Mouse (Mus musculus) ES-E14 (cell line): ENCODE results near the gene Tsc22d1. TPM values are rescaled to one million over a fixed set of nuclear protein-coding genes. Genes with fewer than 3 reads are reported as not detected.
A peak's percentile ranks its signal among the peaks of the same experiment; 100 is the strongest.

ENCODE experiments used
- DNase-seq: peaks from one replicate; pipeline ENCODE4 v3.0.0-alpha.2; 2013; ENCODE audit warnings: low read depth, low spot score
- H3K27ac ChIP-seq: 2 replicates; pipeline ENCODE4 v1.5.1; 2012; ENCODE audit warnings: low read depth, mild to moderate bottlenecking, low read length, moderate library complexity, mixed read lengths; ENCODE audit not compliant: poor library complexity, insufficient read depth, severe bottlenecking
- H3K36me3 ChIP-seq: 2 replicates; pipeline ENCODE4 v1.6.1; 2012; ENCODE audit warnings: mild to moderate bottlenecking, low read length, moderate library complexity, mixed read lengths; ENCODE audit not compliant: control insufficient read depth, poor library complexity, insufficient read depth, severe bottlenecking
- H3K4me1 ChIP-seq, 2 experiments: fragments of 150-350 bp in 1 of 2; sonication (generic) in 1 of 2; 2 replicates each; pipeline ENCODE4 v1.6.1; 2012; ENCODE audit warnings: low read length in 2 of 2, mild to moderate bottlenecking in 1 of 2, mixed read lengths in 1 of 2; ENCODE audit not compliant: control insufficient read depth in 2 of 2, insufficient read depth in 2 of 2, poor library complexity in 1 of 2
- H3K4me3 ChIP-seq, 2 experiments: fragments of 150-350 bp in 1 of 2; sonication (generic) in 1 of 2; 2 replicates each; pipeline ENCODE4 v1.5.1; 2012; ENCODE audit warnings: low read length in 2 of 2, low read depth in 1 of 2, mild to moderate bottlenecking in 1 of 2, mixed read lengths in 1 of 2; ENCODE audit not compliant: insufficient read depth in 1 of 2, poor library complexity in 1 of 2, severe bottlenecking in 1 of 2
- H3K9ac ChIP-seq: 2 replicates; pipeline ENCODE4 v1.6.1; 2012; ENCODE audit warnings: low read depth, mild to moderate bottlenecking, low read length, mixed read lengths; ENCODE audit not compliant: poor library complexity, insufficient read depth, severe bottlenecking
- H3K9me3 ChIP-seq: fragments of 150-350 bp; sonication (generic); 2 replicates; pipeline ENCODE4 v1.6.1; 2012; ENCODE audit warnings: low read depth, mild to moderate bottlenecking, low read length; ENCODE audit not compliant: control insufficient read depth, insufficient read depth
- CHD2 ChIP-seq: IDR thresholded peaks from 2 replicates; pipeline ENCODE4 v1.6.1; 2014; ENCODE audit warnings: mild to moderate bottlenecking, low read depth, low read length, inconsistent platforms
- HCFC1 ChIP-seq: IDR thresholded peaks from 2 replicates; pipeline ENCODE4 v1.6.1; 2012; ENCODE audit warnings: low read length, inconsistent platforms, borderline replicate concordance; ENCODE audit not compliant: insufficient read depth
- MAFK ChIP-seq: IDR thresholded peaks from 2 replicates; pipeline ENCODE4 v1.6.1; 2014; ENCODE audit warnings: mild to moderate bottlenecking, low read depth, low read length, inconsistent platforms; ENCODE audit not compliant: insufficient read depth
- ZC3H11A ChIP-seq: IDR thresholded peaks from 2 replicates; pipeline ENCODE4 v1.6.1; 2012; ENCODE audit warnings: low read depth, mild to moderate bottlenecking, inconsistent platforms, low read length, borderline replicate concordance
- ZNF384 ChIP-seq: IDR thresholded peaks from 2 replicates; pipeline ENCODE4 v1.6.1; 2012; ENCODE audit warnings: low read depth, low read length, inconsistent platforms
- in situ Hi-C, 2 experiments: fragments of 600-800 bp; cut with MboI; formaldehyde crosslinking; loops; one replicate each; pipeline ENCODE4 v1.15.1; 2025; ENCODE audit warnings: low sequenced_read_pairs in 2 of 2, inconsistent platforms in 1 of 2; ENCODE audit not compliant: unreplicated experiment in 2 of 2
- total RNA-seq: library from RNA; depleted of rRNA; stranded (reverse); fragments of 300-350 nt; gene quantifications from 2 replicates; pipeline ENCODE4 v1.2.3, GENCODE M21; 2012; rRNA removed

The Tsc22d1 gene
- total RNA-seq, 1 experiment, result 129 TPM

DNA sequence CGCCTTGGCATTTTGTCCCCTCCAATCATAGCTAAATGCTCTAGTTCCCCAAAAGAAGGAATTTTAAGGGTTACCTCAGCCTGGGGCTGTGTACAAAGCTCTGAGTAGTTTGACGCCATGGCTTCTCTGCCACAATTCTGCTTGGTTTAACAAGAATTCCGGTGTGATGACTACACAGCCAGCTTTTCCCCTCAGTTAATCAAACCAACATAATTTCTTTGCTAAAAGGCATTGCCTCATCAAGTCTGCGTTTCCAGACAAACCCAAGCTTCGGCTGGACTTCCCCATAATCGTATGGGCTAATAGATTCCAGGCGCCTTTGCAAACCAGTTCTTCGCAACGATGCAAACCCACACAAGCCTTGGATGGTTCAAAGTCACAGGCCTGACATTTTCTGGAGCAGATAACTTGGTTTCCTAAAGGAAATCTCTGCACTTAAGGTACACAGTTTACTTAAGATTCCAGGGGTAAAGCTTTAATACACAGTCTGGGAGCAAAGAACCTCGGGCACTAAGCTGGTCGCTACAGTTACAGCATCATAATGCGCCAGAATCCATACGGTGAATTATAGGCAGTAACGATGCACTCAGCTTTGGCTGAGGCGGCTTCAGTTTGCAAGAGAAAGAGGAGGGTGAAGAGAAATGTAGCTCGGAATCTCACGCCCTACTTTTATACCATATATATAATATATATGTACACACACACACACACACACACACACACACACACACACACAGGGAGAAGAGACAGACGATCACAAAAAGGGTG is 140.7 kb downstream of the Tsc22d1 start:
- no peaks in the 10 kb centered on the region for H3K9me3 ChIP-seq
- no peak overlapping the region for H3K27ac ChIP-seq
- in situ Hi-C loops, result no loop called here
- H3K9ac ChIP-seq, result no peak overlapping the region
- H3K4me1 ChIP-seq, result peaks cover 4 to 5% of the 10 kb centered on the region in 2 experiments; a peak in 2 of 4 replicates
- no peak for DNase-seq
- H3K36me3 ChIP-seq, result no peaks in the 10 kb centered on the region
- H3K4me3 ChIP-seq, result peak overlapping the region; percentile 70 to 89
- no peak for TF ChIP-seq ZC3H11A
- TF ChIP-seq MAFK, result no peak
- no peak for TF ChIP-seq ZNF384
- TF ChIP-seq CHD2, result no peak
- no peak for TF ChIP-seq HCFC1

DNA sequence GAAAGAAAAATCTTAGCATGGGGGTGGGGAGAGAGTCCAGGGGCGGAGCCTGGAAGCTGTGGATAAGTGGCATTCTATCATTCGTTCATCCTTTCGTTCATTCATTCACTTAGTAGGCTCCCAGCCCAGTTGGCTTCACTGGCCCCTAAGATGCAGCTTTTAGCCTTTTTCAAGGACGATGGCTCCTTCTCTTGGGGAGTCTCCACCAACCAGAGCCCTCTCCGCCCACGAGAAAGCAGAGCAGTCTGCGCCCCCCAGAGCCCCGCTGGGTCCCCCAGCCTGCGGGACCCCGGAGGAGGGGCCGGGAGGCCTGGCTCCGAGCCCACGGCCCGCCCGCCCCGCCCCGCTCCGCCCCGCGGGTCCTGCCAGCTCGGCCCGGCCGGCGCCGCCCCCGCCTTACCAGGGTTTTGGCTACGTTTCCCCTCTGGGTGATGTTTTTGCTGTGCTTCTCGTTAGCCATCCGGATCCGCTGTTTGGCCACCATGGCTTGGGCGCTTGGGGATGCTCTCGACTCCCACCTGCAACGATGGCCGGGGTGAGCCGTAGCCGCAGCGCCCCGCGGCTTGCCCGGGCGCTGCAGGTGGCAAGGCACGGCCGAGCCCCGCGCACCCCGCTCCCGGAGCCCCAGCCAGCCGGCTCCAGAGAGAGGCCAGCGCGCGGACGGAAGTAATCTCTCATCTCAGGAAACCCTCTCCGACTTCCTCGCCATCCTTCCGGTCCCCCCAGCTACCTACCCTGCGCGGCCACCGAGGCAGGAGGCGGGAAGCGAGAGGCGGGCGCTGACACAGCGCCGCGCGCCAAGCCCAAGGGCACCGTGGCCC is 141.5 kb downstream of the Tsc22d1 start:
- no peak for TF ChIP-seq ZC3H11A
- TF ChIP-seq HCFC1, result no peak
- no peak overlapping the region for H3K27ac ChIP-seq
- H3K4me1 ChIP-seq, result peaks cover 4 to 5% of the 10 kb centered on the region in 2 experiments; a peak in 2 of 4 replicates
- peak overlapping the region; percentile 74 for H3K9ac ChIP-seq
- peak overlapping the region; percentile 70 to 89 for H3K4me3 ChIP-seq
- in situ Hi-C loops, result no loop called here
- DNase-seq, result no peak
- H3K9me3 ChIP-seq, result no peaks in the 10 kb centered on the region
- H3K36me3 ChIP-seq, result no peaks in the 10 kb centered on the region

DNA sequence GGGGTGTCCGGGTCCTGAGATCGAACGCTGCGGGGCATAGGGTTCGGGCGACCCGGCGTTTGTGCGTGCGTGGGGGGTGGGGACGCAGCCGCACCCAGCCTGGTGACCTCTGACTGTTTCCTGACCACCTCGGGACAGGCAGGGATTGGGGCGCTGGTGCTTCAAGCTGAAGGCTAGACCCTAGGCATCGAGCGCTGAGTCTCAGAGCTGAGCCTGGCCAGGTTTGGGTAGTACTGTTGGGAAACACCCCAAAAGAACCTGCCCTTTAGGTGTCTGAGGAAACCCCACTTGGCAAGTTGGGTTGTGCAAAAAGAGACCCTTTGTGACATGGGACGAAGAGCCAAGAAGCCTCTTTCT is 142.1 kb downstream of the Tsc22d1 start, which contains the start of gene Serp2:
Serp2 (minus strand) TSS at position 38 of the 357 bp plus-strand sequence.
- in situ Hi-C loops, result no loop called here
- H3K9ac ChIP-seq, result peak within 1 kb of the TSS; percentile 74
- DNase-seq, result no peak
- peak within 1 kb of the TSS; percentile 70 to 89 for H3K4me3 ChIP-seq
- no peak within 1 kb of the TSS for H3K27ac ChIP-seq
- peaks cover 4 to 5% of the 10 kb centered on the region in 2 experiments; a peak in 2 of 4 replicates for H3K4me1 ChIP-seq
- TF ChIP-seq ZC3H11A, result no peak
- TF ChIP-seq MAFK, result no peak
- no peak for TF ChIP-seq ZNF384
- TF ChIP-seq CHD2, result no peak
- TF ChIP-seq HCFC1, result no peak
- H3K36me3 ChIP-seq, result no peaks in the 10 kb centered on the region
- H3K9me3 ChIP-seq, result no peaks in the 10 kb centered on the region

Other genes with a start within 250 kb of the Tsc22d1 start
- 3.2 and 3.5 TPM in 2 replicates for gene Serp2, start 141.9 kb downstream of the Tsc22d1 start, total RNA-seq